Mouse (Mus musculus): ENCODE data around the gene Scarf1. TPM values are rescaled to one million over a fixed set of nuclear protein-coding genes. Genes with fewer than 3 reads are reported as not detected.

Gene Scarf1
- 12.2 and 17.8 TPM in 2 replicates for total RNA-seq (2017)

GRCm38 (mm10) chr11:75513336-75513735 is at the start of gene Scarf1:
Gene Scarf1, plus strand, starts transcription at chr11:75513540.
- ATAC-seq (replicated peaks in 1 of 2; ENCODE audit: insufficient read depth in 1 of 2, low FRiP score in 2 of 2, low TSS enrichment in 1 of 2, low read depth in 1 of 2, poor library complexity in 2 of 2, severe bottlenecking in 2 of 2), result peak in 1 of 2 experiments; percentile 23; a peak in 2 of 4 replicates

GRCm38 (mm10) chr11:75463624-75464023 is 49.7 kb upstream of the Scarf1 start:
- no peak for ATAC-seq (replicated peaks in 1 of 2; ENCODE audit: insufficient read depth in 1 of 2, low FRiP score in 2 of 2, low TSS enrichment in 1 of 2, low read depth in 1 of 2, poor library complexity in 2 of 2, severe bottlenecking in 2 of 2)

- ATAC-seq (replicated peaks in 1 of 2; ENCODE audit: insufficient read depth in 1 of 2, low FRiP score in 2 of 2, low TSS enrichment in 1 of 2, low read depth in 1 of 2, poor library complexity in 2 of 2, severe bottlenecking in 2 of 2), result no peak
These were observed 48.9 kb upstream of the Scarf1 start for GRCm38 (mm10) chr11:75464417-75464816.

GRCm38 (mm10) chr11:75465051-75465450 is 48.3 kb upstream of the Scarf1 start:
- no peak for ATAC-seq (replicated peaks in 1 of 2; ENCODE audit: insufficient read depth in 1 of 2, low FRiP score in 2 of 2, low TSS enrichment in 1 of 2, low read depth in 1 of 2, poor library complexity in 2 of 2, severe bottlenecking in 2 of 2)

GRCm38 (mm10) chr11:75466731-75467505 is 46.4 kb upstream of the Scarf1 start:
- no peak for ATAC-seq (replicated peaks in 1 of 2; ENCODE audit: insufficient read depth in 1 of 2, low FRiP score in 2 of 2, low TSS enrichment in 1 of 2, low read depth in 1 of 2, poor library complexity in 2 of 2, severe bottlenecking in 2 of 2)

- ATAC-seq (replicated peaks in 1 of 2; ENCODE audit: insufficient read depth in 1 of 2, low FRiP score in 2 of 2, low TSS enrichment in 1 of 2, low read depth in 1 of 2, poor library complexity in 2 of 2, severe bottlenecking in 2 of 2), result peak; percentile 61 to 80; a peak in 3 of 4 replicates
These were observed 45.7 kb upstream of the Scarf1 start for GRCm38 (mm10) chr11:75467512-75468215.

- no peak for ATAC-seq (replicated peaks in 1 of 2; ENCODE audit: insufficient read depth in 1 of 2, low FRiP score in 2 of 2, low TSS enrichment in 1 of 2, low read depth in 1 of 2, poor library complexity in 2 of 2, severe bottlenecking in 2 of 2)
These were observed 44.9 kb upstream of the Scarf1 start for GRCm38 (mm10) chr11:75468410-75468809.

GRCm38 (mm10) chr11:75469261-75469660 is 44.1 kb upstream of the Scarf1 start:
- no peak for ATAC-seq (replicated peaks in 1 of 2; ENCODE audit: insufficient read depth in 1 of 2, low FRiP score in 2 of 2, low TSS enrichment in 1 of 2, low read depth in 1 of 2, poor library complexity in 2 of 2, severe bottlenecking in 2 of 2)

- no peak for ATAC-seq (replicated peaks in 1 of 2; ENCODE audit: insufficient read depth in 1 of 2, low FRiP score in 2 of 2, low TSS enrichment in 1 of 2, low read depth in 1 of 2, poor library complexity in 2 of 2, severe bottlenecking in 2 of 2)
These were observed 42.7 kb upstream of the Scarf1 start for GRCm38 (mm10) chr11:75470675-75471074.

- ATAC-seq (replicated peaks in 1 of 2; ENCODE audit: insufficient read depth in 1 of 2, low FRiP score in 2 of 2, low TSS enrichment in 1 of 2, low read depth in 1 of 2, poor library complexity in 2 of 2, severe bottlenecking in 2 of 2), result 0 out of 4 replicates have a peak, but pooled peaks of 1 of the 2 experiments have one; percentile 13
These were observed 40.8 kb upstream of the Scarf1 start for GRCm38 (mm10) chr11:75472469-75473081.

GRCm38 (mm10) chr11:75473376-75473775 is 40.0 kb upstream of the Scarf1 start:
- no peak for ATAC-seq (replicated peaks in 1 of 2; ENCODE audit: insufficient read depth in 1 of 2, low FRiP score in 2 of 2, low TSS enrichment in 1 of 2, low read depth in 1 of 2, poor library complexity in 2 of 2, severe bottlenecking in 2 of 2)

- ATAC-seq (replicated peaks in 1 of 2; ENCODE audit: insufficient read depth in 1 of 2, low FRiP score in 2 of 2, low TSS enrichment in 1 of 2, low read depth in 1 of 2, poor library complexity in 2 of 2, severe bottlenecking in 2 of 2), result no peak
These were observed 27.1 kb upstream of the Scarf1 start for GRCm38 (mm10) chr11:75486192-75486591.

GRCm38 (mm10) chr11:75486601-75487285 is 26.6 kb upstream of the Scarf1 start, which contains the start of gene Prpf8:
Gene Prpf8, plus strand, starts transcription at chr11:75486816.
- peak; percentile 99 to 100 for ATAC-seq (replicated peaks in 1 of 2; ENCODE audit: insufficient read depth in 1 of 2, low FRiP score in 2 of 2, low TSS enrichment in 1 of 2, low read depth in 1 of 2, poor library complexity in 2 of 2, severe bottlenecking in 2 of 2)

GRCm38 (mm10) chr11:75487496-75487895 is 25.8 kb upstream of the Scarf1 start:
- ATAC-seq (replicated peaks in 1 of 2; ENCODE audit: insufficient read depth in 1 of 2, low FRiP score in 2 of 2, low TSS enrichment in 1 of 2, low read depth in 1 of 2, poor library complexity in 2 of 2, severe bottlenecking in 2 of 2), result no peak

- no peak for ATAC-seq (replicated peaks in 1 of 2; ENCODE audit: insufficient read depth in 1 of 2, low FRiP score in 2 of 2, low TSS enrichment in 1 of 2, low read depth in 1 of 2, poor library complexity in 2 of 2, severe bottlenecking in 2 of 2)
These were observed 18.9 kb upstream of the Scarf1 start for GRCm38 (mm10) chr11:75494296-75495049.

GRCm38 (mm10) chr11:75498126-75498525 is 15.2 kb upstream of the Scarf1 start:
- no peak for ATAC-seq (replicated peaks in 1 of 2; ENCODE audit: insufficient read depth in 1 of 2, low FRiP score in 2 of 2, low TSS enrichment in 1 of 2, low read depth in 1 of 2, poor library complexity in 2 of 2, severe bottlenecking in 2 of 2)

- ATAC-seq (replicated peaks in 1 of 2; ENCODE audit: insufficient read depth in 1 of 2, low FRiP score in 2 of 2, low TSS enrichment in 1 of 2, low read depth in 1 of 2, poor library complexity in 2 of 2, severe bottlenecking in 2 of 2), result no peak
These were observed 5.2 kb upstream of the Scarf1 start for GRCm38 (mm10) chr11:75508162-75508561.
